Mouse (Mus musculus) kidney, postnatal 0 days (tissue): ENCODE results near the gene Ran. TPM values are rescaled to one million over a fixed set of nuclear protein-coding genes. Genes with fewer than 3 reads are reported as not detected.

Experiments used
- ATAC-seq: fragments of 200-750 bp; cut with Nextera tagmentation; replicated peaks from 2 replicates; pipeline ENCODE4 v1.8.0; 2017; ENCODE audit warnings: low read depth, moderate number of reproducible peaks, moderate TSS enrichment, moderate library complexity; ENCODE audit not compliant: low FRiP score
- DNase-seq: peaks from one replicate; pipeline ENCODE4 v3.0.0-alpha.2; 2016; ENCODE audit warnings: low spot score
- H3K27ac ChIP-seq: fragments of 300-500 bp; sonication (generic); 2 replicates; pipeline ENCODE4 v1.5.1; 2014; ENCODE audit warnings: mild to moderate bottlenecking
- H3K27me3 ChIP-seq: fragments of 300-500 bp; sonication (generic); 2 replicates; pipeline ENCODE4 v1.6.1; 2014; ENCODE audit warnings: low read length, mixed read lengths; ENCODE audit not compliant: insufficient read depth
- H3K36me3 ChIP-seq: fragments of 300-500 bp; sonication (generic); 2 replicates; pipeline ENCODE4 v1.6.1; 2014; ENCODE audit warnings: low read length, mixed read lengths; ENCODE audit not compliant: insufficient read depth
- H3K4me1 ChIP-seq: fragments of 300-500 bp; sonication (generic); replicated peaks from 2 replicates; pipeline ENCODE4 v1.6.1; 2014; ENCODE audit warnings: antibody characterized with exemption, low read length, mixed read lengths; ENCODE audit not compliant: insufficient read depth
- H3K4me2 ChIP-seq: fragments of 300-500 bp; sonication (generic); 2 replicates; pipeline ENCODE4 v1.6.1; 2014; ENCODE audit warnings: mild to moderate bottlenecking, low read length, moderate library complexity, mixed read lengths
- H3K4me3 ChIP-seq: fragments of 300-500 bp; sonication (generic); replicated peaks from 2 replicates; pipeline ENCODE4 v1.5.1; 2014; ENCODE audit warnings: low read depth, low read length
- H3K9ac ChIP-seq: fragments of 300-500 bp; sonication (generic); 2 replicates; pipeline ENCODE4 v1.6.1; 2014; ENCODE audit warnings: low read depth, low read length
- H3K9me3 ChIP-seq: fragments of 300-500 bp; sonication (generic); replicated peaks from 2 replicates; pipeline ENCODE4 v1.6.1; 2016; ENCODE audit warnings: low read length, inconsistent platforms, mixed read lengths
- CTCF ChIP-seq: IDR thresholded peaks from 2 replicates; pipeline ENCODE4 v1.5.1; 2016; ENCODE audit warnings: antibody characterized with exemption, low read depth, mild to moderate bottlenecking, moderate library complexity
- WGBS: fragments of 180-500 bp; shearing (Covaris S2); extraction: QIAGEN DNeasy Blood & Tissue Kit; methylation state at CpG from one replicate; pipeline ENCODE4 v1.1.7; 2014; 5-methylcytosine and 5-hydroxymethylcytosine counted together
- polyA plus RNA-seq: library from polyadenylated mRNA; unstranded; fragments of >200 nt; fragmentation: Nextera tagmentation; extraction: Ambion mirVana; gene quantifications from 2 replicates; pipeline ENCODE4 v1.2.1, GENCODE M21; 2015

The Ran gene
- polyA plus RNA-seq, 1 experiment from 2014 or later = 392 TPM

DNA sequence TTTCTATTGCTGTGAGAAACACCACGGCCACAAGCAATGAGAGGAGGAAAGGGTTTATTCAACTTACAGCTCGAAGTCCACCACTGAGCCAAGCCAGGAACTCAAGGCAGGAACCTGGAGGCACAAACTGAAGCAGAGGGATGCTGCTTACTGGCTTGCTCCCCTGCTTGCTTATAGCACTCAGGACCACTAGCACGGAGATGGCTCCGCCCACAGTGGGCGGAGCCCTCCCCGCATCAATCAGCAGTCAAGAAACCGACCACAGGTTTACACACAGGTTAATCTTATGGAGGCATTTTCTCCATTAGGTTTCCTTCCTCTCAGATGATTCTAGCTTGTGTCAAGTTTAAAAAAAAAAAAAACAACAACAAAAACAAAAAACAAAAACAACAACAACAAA lies 39.0 kb upstream of the Ran start:
- Histone ChIP-seq H3K9ac (no peak overlapping the region), H3K27me3 (no peaks in the 10 kb centered on the region), H3K9me3 (no peaks in the 10 kb centered on the region), H3K27ac (no peak overlapping the region), H3K4me2 (no peak overlapping the region), H3K36me3 (peaks cover 9% of the 10 kb centered on the region; the same call in 1 of the 2 replicates), H3K4me1 (no peaks in the 10 kb centered on the region), H3K4me3 (no peak overlapping the region)
- 70% methylated on average over 7 of the region's 7 CpGs for WGBS
- DNase-seq (no peak), ATAC-seq (no peak)
- TF ChIP-seq CTCF = no peak

- TF ChIP-seq CTCF = peak; percentile 84
- DNase-seq (peak; percentile 61), ATAC-seq (peak; percentile 69; the same call in 1 of the 2 replicates)
- H3K36me3 ChIP-seq = peaks cover 12% of the 10 kb centered on the region; the same call in 1 of the 2 replicates
- no peaks in the 10 kb centered on the region for H3K27me3 ChIP-seq
- no peaks in the 10 kb centered on the region for H3K4me1 ChIP-seq
- H3K9ac ChIP-seq = no peak overlapping the region
- H3K4me2 ChIP-seq = no peak overlapping the region
- H3K4me3 ChIP-seq = no peak overlapping the region
- no peaks in the 10 kb centered on the region for H3K9me3 ChIP-seq
- H3K27ac ChIP-seq = no peak overlapping the region
- WGBS = 16% methylated on average over 12 of the region's 12 CpGs
Observed at GRCm38 (mm10) chr5:128981607-128982006, 38.3 kb upstream of the Ran start.

DNA sequence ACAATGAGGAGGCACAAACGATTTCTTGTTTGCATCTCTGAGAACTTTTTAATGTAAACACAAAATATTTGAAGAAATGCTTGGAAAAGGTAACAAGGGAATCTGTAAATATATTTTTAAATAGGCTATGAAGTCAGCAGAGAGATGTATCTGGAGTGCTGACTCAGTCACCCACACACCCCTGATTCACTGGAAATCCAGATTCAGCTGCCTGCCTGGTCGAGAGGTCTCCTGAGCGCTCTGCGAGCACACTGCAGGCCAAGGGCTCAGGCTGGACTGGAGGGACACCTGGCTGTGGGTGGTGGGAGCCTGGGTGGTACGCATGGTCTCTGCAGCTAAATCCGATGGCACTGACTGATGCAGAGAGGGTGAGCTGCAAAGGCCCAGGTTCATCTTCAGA lies 35.3 kb upstream of the Ran start:
- Histone ChIP-seq H3K9ac (no peak overlapping the region), H3K4me1 (no peaks in the 10 kb centered on the region), H3K27me3 (no peaks in the 10 kb centered on the region), H3K36me3 (peaks cover 20% of the 10 kb centered on the region), H3K4me2 (no peak overlapping the region), H3K4me3 (no peak overlapping the region), H3K27ac (no peak overlapping the region), H3K9me3 (no peaks in the 10 kb centered on the region)
- ATAC-seq (no peak), DNase-seq (no peak)
- WGBS = 88% methylated on average over 6 of the region's 6 CpGs
- TF ChIP-seq CTCF = no peak

DNA sequence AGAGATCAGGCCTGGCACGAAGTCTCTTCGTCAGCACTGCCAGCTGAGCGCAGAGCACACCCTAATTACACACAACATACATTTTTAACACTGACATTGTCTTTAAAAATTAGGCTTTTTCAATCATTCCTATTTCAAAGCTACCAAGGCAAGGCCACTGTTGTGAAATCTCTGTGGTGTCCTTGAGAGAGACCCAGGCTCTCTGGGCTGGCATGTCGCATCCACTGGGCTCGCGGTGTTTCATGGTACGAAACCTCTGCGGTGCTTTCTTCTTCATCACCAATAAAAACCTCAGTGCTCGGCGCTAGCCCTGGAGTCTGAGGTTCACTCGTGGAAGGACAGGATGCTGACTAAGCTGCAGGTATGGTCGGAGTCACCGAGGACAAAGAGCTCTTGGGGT lies 33.9 kb upstream of the Ran start:
- no peak overlapping the region for H3K4me3 ChIP-seq
- ATAC-seq (no peak), DNase-seq (no peak)
- no peak for TF ChIP-seq CTCF
- WGBS = 91% methylated on average over 13 of the region's 13 CpGs
- H3K9me3 ChIP-seq = no peaks in the 10 kb centered on the region
- peaks cover 29% of the 10 kb centered on the region for H3K36me3 ChIP-seq
- no peak overlapping the region for H3K4me2 ChIP-seq
- H3K4me1 ChIP-seq = no peaks in the 10 kb centered on the region
- H3K27ac ChIP-seq = no peak overlapping the region
- H3K27me3 ChIP-seq = no peaks in the 10 kb centered on the region
- H3K9ac ChIP-seq = no peak overlapping the region

- Histone ChIP-seq H3K27me3 (no peaks in the 10 kb centered on the region), H3K36me3 (peaks cover 41% of the 10 kb centered on the region), H3K4me3 (no peak overlapping the region), H3K27ac (peak overlapping the region; percentile 37; the same call in 1 of the 2 replicates), H3K9me3 (no peaks in the 10 kb centered on the region), H3K4me1 (no peaks in the 10 kb centered on the region), H3K9ac (no peak overlapping the region), H3K4me2 (no peak overlapping the region)
- ATAC-seq = no peak; the same call in 1 of the 2 replicates
- 56% methylated on average over 19 of the region's 19 CpGs for WGBS
- DNase-seq = peak; percentile 26
- TF ChIP-seq CTCF = no peak
Observed at GRCm38 (mm10) chr5:128987141-128987954, 32.5 kb upstream of the Ran start.

DNA sequence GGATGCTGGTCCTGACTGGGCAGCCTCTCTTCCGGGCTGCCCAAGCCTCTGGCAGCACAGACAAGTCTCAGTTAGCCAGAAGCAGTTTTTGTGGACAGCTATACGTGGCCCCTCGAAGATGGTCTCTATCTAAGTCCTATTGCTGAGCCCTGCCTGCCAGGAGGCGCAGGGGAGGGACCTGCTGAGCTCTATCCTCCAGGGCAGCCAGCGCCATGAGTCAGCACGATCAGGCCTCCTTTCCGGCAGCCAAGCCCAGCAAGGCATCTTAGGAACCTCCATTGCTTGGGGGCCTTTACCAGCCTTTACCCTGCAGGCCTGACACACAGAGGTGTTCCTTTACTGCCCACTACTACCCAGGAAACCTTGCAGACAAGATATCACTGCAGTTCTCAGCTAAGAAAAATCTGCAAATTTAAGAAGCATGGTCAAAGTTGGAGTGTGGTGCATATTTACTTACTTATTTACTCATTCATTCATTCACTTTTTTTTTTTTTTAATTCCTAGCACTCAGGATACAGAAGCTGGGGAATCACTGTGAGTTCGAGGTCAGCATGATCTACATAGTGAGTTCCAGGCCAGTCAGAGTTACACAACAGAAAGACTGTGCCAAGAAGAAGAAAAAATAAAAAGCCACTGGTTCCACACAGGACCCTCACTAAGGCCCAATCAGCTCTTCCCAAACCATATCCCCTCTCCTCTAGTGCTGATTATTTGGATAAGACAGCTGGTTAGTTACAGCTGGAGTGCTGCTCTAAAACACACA lies 19.0 kb upstream of the Ran start:
- Histone ChIP-seq H3K4me2 (no peak overlapping the region), H3K36me3 (0 out of 2 replicates have a peak, but pooled peaks cover 8% of the 10 kb centered on the region), H3K27me3 (no peaks in the 10 kb centered on the region), H3K9ac (no peak overlapping the region), H3K9me3 (no peaks in the 10 kb centered on the region), H3K4me1 (no peaks in the 10 kb centered on the region; the same call in none of the 2 replicates), H3K27ac (no peak overlapping the region), H3K4me3 (no peak overlapping the region)
- 45% methylated on average over 8 of the region's 8 CpGs for WGBS
- no peak for ATAC-seq
- DNase-seq = no peak
- TF ChIP-seq CTCF = no peak
